Mouse (Mus musculus): Measurements from ENCODE around the gene Rpn1.

DNA sequence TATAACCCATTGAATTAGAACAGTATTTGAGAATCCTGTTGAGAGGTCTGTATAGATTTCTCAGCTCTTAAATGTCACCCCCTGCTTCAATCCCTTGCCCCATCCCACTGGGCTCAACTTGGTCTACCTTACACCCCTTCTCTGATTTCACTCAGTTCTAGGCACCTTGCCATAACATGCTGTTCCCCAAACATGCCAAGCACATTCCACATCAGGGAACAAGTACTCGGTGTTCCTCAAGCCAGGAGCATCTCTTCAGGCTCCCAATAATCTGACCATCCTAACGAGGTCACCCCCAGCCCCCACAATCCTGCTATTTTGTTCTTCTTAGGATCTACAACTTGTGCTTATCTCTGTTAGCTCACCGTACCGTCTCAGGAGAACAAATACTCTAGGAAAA, 21.9 kb upstream of the Rpn1 start:
- TF ChIP-seq FOSL1 (IDR thresholded peaks at IDR 0.05; ENCODE audit: insufficient read depth, low read length, poor library complexity, severe bottlenecking) (no peak), CTCF (IDR thresholded peaks at IDR 0.05; ENCODE audit: control insufficient read depth, insufficient read depth, insufficient read length) (no peak), MAX (IDR thresholded peaks at IDR 0.05) (no peak), USF1 (IDR thresholded peaks at IDR 0.05; ENCODE audit: low read depth) (no peak), MYOD1 (IDR thresholded peaks at IDR 0.05; ENCODE audit: control insufficient read depth, insufficient read length, low read depth) (no peak), MYOG (IDR thresholded peaks at IDR 0.05; ENCODE audit: control insufficient read depth, extremely low read depth, insufficient read length) (no peak), CEBPB (IDR thresholded peaks at IDR 0.05; ENCODE audit: low read depth) (no peak)
